Mouse (Mus musculus): ENCODE results near the gene Glp2r. TPM values are rescaled to one million over a fixed set of nuclear protein-coding genes. Genes with fewer than 3 reads are reported as not detected.

Glp2r gene
- not detected in 2 replicates for polyA plus RNA-seq (2016; fragmentation: Nextera tagmentation; extraction: Ambion mirVana)

DNA sequence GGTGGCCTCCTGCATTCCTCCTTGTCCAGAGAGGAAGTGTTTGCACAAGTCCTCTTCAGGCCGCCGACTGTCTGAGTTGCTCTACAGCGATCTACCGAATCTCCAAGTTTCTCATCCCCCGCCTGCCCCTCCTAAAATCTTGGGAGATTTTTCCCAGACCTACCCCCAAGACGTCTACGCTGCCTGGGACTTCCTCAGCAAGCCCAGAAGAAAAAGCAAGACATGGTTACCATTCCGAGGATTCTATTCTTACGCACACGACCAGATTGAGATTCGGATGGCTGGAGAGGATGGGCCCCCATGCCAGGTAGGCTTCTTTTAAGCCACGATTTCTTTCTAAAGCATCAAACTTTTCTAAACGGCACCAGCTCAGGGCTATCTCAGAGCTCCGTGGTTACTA, at the start of gene Glp2r:
Gene Glp2r, minus strand, starts transcription at position 101 of the 400 bp plus-strand sequence.
- Histone ChIP-seq H3K9me3 (no peaks in the 10 kb centered on the region), H3K4me1 (no peaks in the 10 kb centered on the region), H3K27ac (replicated peaks) (no peak within 1 kb of the TSS), H3K4me3 (no peak within 1 kb of the TSS), H3K27me3 (no peaks in the 10 kb centered on the region), H3K4me2 (replicated peaks) (no peak within 1 kb of the TSS), H3K36me3 (no peaks in the 10 kb centered on the region), H3K9ac (replicated peaks) (no peak within 1 kb of the TSS)
- ATAC-seq (ENCODE audit: low FRiP score, low read depth), result no peak
- WGBS, result 85% methylated on average over 14 of the region's 14 CpGs

DNA sequence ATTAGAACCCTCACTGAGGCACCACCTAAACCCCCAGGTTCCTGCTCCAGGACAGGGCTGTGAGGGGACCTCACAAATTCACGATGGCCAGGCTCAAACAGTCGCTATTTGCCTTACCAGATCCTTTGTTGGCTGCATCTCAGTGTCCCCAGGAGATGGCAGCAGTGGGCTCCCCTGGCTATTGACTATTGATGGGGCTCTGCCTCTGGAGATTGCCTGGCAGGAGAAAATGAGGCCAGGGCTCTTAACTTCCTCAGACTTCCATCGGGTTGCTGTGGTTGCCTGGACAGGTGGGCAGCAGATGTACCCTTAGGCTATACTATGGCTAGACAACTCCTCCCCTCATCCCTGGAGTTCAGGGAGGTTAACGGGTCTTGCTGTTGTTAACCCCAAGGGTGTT, 49.3 kb upstream of the Glp2r start:
- H3K27me3 ChIP-seq, result no peaks in the 10 kb centered on the region
- H3K4me2 ChIP-seq (replicated peaks), result no peak overlapping the region
- H3K9me3 ChIP-seq, result no peaks in the 10 kb centered on the region
- no peak for ATAC-seq (ENCODE audit: low FRiP score, low read depth)
- WGBS, result 30% methylated on average over 4 of the region's 4 CpGs
- H3K4me1 ChIP-seq, result peaks cover 3% of the 10 kb centered on the region; the same call in 1 of the 2 replicates
- no peaks in the 10 kb centered on the region for H3K36me3 ChIP-seq
- H3K27ac ChIP-seq (replicated peaks), result no peak overlapping the region
- H3K4me3 ChIP-seq, result no peak overlapping the region
- no peak overlapping the region for H3K9ac ChIP-seq (replicated peaks)

DNA sequence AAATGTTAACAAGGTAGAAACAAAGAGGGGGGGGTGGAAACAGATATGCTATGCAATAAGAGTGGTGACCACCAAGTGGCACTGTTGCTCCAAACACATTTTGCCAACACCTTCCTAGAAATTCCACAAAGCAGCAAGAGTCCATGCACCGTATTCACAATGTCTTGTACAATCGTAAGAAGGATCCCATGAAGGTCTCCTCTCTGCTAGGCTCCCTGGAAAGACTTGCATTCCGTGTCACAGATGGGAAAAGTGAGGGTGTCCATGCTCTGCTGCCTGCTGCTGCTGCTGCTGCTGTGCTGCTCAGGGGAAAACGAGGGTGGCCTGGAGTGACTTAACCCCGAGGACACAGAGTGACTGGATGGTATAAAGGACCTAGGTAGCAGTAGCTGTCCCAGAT, 48.7 kb upstream of the Glp2r start:
- 17% methylated on average over 5 of the region's 5 CpGs for WGBS
- Histone ChIP-seq H3K4me2 (replicated peaks) (peak overlapping the region; percentile 34), H3K36me3 (no peaks in the 10 kb centered on the region), H3K4me3 (no peak overlapping the region), H3K27me3 (no peaks in the 10 kb centered on the region), H3K4me1 (peaks cover 3% of the 10 kb centered on the region; the same call in 1 of the 2 replicates), H3K27ac (replicated peaks) (no peak overlapping the region), H3K9me3 (no peaks in the 10 kb centered on the region), H3K9ac (replicated peaks) (no peak overlapping the region)
- no peak for ATAC-seq (ENCODE audit: low FRiP score, low read depth)

DNA sequence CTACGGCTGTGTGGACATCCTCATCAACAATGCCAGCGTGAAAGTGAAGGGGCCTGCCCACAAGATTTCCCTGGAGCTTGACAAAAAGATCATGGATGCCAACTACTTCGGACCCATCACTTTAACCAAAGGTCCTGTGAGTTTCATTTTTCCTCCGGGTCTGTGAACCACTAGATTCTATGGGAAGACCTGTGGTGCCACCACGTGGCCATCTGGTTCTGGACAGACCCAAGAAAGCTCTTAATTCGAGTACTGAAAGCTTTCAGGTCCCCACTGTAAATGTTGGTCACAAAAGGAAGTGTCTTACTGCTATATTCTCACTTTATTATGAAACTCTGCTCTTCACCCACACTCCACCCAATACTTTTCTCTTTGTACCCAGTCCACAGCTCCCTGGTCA, 40.6 kb upstream of the Glp2r start:
- Histone ChIP-seq H3K9me3 (no peaks in the 10 kb centered on the region), H3K4me3 (no peak overlapping the region), H3K36me3 (no peaks in the 10 kb centered on the region), H3K4me1 (no peaks in the 10 kb centered on the region), H3K4me2 (replicated peaks) (no peak overlapping the region), H3K9ac (replicated peaks) (no peak overlapping the region), H3K27ac (replicated peaks) (no peak overlapping the region), H3K27me3 (no peaks in the 10 kb centered on the region)
- ATAC-seq (ENCODE audit: low FRiP score, low read depth), result no peak
- 76% methylated on average over 6 of the region's 6 CpGs for WGBS

DNA sequence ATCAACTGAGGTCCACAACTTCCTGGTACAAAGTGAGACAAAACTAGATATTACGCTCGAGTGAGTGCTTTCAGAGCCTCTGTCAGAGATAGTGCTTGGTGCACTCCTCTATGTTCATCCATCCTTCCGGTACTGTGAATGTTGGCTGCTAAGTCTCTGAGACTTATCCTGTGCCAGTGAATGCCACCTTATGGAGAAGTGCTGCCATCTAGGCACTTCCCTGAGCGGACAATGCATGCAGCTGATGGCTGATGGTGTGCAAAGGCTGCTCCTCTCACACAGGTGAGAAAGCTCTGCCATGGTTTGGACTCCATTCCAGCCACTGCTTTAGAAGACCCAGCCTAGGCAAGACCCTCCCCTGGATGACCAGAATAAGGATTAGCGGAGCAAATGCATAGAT, 37.1 kb upstream of the Glp2r start:
- Histone ChIP-seq H3K27me3 (no peaks in the 10 kb centered on the region), H3K9me3 (no peaks in the 10 kb centered on the region), H3K36me3 (no peaks in the 10 kb centered on the region), H3K4me2 (replicated peaks) (no peak overlapping the region), H3K4me3 (no peak overlapping the region), H3K4me1 (no peaks in the 10 kb centered on the region), H3K27ac (replicated peaks) (no peak overlapping the region), H3K9ac (replicated peaks) (no peak overlapping the region)
- WGBS, result 80% methylated on average over 5 of the region's 5 CpGs
- ATAC-seq (ENCODE audit: low FRiP score, low read depth), result no peak

DNA sequence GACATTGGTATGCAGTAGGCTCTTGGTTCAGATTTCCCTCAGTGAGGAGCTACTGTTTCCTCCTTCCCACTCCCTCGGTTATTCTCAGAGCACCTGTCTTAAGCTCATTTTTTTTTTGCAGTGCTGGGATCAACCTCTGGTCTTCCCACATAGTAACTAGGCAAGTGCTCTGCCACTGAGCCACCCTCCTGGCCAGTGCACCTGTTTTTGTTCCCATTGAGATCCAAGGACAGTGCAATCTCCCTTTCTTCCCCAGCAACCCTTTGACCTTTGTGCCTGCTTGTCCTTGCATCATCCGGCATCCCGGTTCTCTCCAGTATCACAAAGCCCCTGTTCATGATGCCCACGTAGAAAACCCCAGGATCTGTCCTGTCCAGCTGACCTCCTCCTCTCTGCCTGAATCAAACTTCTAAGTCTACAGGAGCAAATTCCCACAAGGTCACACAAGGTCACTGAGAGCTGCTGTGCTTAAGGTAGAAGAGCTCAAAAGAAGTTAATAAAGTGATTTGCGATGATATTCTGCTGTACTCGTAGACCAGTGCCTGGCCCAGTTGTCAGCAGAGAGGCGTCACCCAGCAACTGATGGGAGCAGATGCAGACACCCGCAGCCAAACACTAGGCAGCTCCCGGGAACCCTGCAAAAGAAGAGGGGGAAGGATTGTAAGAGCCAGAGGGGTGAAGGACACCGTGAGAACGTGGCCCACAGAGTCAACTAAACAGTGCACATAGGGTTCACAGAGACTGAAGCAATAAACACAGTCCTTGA, 36.1 kb upstream of the Glp2r start:
- H3K4me2 ChIP-seq (replicated peaks), result no peak overlapping the region
- H3K9me3 ChIP-seq, result no peaks in the 10 kb centered on the region
- H3K4me3 ChIP-seq, result no peak overlapping the region
- no peaks in the 10 kb centered on the region for H3K4me1 ChIP-seq
- no peaks in the 10 kb centered on the region for H3K27me3 ChIP-seq
- H3K27ac ChIP-seq (replicated peaks), result no peak overlapping the region
- 86% methylated on average over 11 of the region's 11 CpGs for WGBS
- no peak for ATAC-seq (ENCODE audit: low FRiP score, low read depth)
- no peaks in the 10 kb centered on the region for H3K36me3 ChIP-seq
- no peak overlapping the region for H3K9ac ChIP-seq (replicated peaks)

DNA sequence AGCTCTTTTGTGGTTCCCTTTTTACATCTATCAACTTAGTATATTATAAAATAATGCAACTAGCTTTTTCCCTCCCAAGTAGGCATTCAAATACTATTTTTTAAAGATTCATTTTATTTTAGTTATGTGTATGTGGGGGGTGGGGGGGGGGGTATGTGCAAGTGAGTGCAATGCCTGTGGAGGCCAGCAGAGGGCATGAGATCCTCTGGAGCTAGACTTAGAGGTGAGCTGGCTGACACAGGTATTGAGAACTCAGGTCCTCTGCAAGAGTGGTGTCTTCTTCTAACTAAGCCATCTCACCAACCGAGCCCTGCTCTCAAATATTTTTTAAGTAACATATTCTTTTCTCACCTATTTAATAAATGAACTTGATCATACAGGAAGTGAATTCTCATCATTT, 34.6 kb upstream of the Glp2r start:
- Histone ChIP-seq H3K4me3 (no peak overlapping the region), H3K4me2 (replicated peaks) (no peak overlapping the region), H3K36me3 (no peaks in the 10 kb centered on the region), H3K27me3 (no peaks in the 10 kb centered on the region), H3K9me3 (no peaks in the 10 kb centered on the region), H3K9ac (replicated peaks) (no peak overlapping the region), H3K4me1 (no peaks in the 10 kb centered on the region), H3K27ac (replicated peaks) (no peak overlapping the region)
- ATAC-seq (ENCODE audit: low FRiP score, low read depth), result no peak
- 100% methylated on average over 1 of the region's 1 CpGs for WGBS

DNA sequence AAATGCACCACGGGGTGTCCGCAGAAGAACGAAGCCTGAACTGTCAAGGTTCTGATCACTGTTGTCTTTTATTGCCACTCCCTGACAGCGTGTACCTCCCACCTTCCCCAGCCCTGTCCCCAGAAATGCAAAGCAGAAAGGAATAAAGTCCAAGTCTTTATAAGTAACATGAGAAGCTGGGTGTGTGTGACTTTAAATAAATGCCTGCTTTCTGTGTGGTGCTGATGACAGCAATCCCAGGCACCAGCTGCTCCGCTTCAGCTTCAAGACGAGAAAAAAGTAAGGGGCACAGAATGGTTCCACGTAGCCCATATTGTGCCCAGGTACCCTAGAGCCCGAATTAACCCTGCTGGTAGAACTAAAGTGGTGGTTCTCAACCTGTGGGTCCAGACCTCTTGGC, 30.2 kb upstream of the Glp2r start:
- WGBS, result 88% methylated on average over 8 of the region's 8 CpGs
- Histone ChIP-seq H3K4me2 (replicated peaks) (no peak overlapping the region), H3K4me1 (no peaks in the 10 kb centered on the region), H3K27ac (replicated peaks) (no peak overlapping the region), H3K4me3 (no peak overlapping the region), H3K9me3 (no peaks in the 10 kb centered on the region), H3K27me3 (no peaks in the 10 kb centered on the region), H3K36me3 (no peaks in the 10 kb centered on the region), H3K9ac (replicated peaks) (no peak overlapping the region)
- no peak for ATAC-seq (ENCODE audit: low FRiP score, low read depth)

DNA sequence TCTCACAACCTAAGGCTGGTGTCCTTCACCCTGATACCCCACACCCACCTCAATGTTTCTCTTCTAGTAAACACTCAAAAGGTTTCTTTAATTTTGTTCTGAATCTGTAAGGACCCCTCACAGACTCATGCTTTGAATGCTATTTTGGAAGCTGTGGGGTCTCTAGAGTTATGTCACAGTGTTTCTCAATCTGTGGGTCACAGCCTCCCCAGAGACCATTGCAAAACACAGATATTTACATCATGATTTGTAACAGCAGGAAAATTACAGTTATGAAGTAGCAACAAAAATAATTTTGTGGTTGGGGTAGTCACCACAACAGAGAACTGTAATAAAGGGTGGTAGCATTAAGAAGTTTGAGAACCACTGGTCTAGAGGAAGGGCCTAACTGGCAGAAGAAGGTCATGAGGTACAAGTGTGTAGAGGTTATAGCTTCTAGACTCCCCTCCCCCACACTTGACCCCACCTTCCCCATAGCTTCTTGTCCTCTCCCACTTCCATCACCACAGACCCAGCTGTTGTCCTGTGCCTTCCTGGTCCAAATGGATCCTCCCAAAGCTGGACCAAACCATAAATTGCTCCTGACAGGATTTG, 29.3 kb upstream of the Glp2r start:
- no peaks in the 10 kb centered on the region for H3K27me3 ChIP-seq
- H3K9me3 ChIP-seq, result no peaks in the 10 kb centered on the region
- no peak for ATAC-seq (ENCODE audit: low FRiP score, low read depth)
- no peaks in the 10 kb centered on the region for H3K4me1 ChIP-seq
- no peak overlapping the region for H3K4me3 ChIP-seq
- H3K36me3 ChIP-seq, result no peaks in the 10 kb centered on the region
- no peak overlapping the region for H3K9ac ChIP-seq (replicated peaks)
- no peak overlapping the region for H3K4me2 ChIP-seq (replicated peaks)
- no peak overlapping the region for H3K27ac ChIP-seq (replicated peaks)

DNA sequence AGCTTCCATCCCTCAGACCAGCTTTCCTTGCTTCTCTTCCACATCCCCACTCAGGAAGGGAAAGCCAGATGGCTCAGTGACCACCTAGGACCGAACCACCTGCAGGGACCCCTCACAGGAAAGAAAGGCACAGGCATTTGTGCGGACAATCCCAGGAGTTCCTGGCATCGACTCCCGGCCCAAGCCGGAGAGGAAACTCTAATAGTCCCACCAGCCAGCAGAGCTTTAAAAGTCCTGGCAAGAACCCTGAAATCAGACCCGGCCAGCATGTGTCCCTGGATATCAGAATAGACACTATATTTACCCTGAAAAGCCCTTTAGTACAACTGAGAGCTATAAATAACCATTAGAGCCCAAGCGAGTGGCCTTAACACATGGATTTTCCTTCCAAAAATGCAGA, 27.0 kb upstream of the Glp2r start, which contains the start of gene Dhrs7c:
Gene Dhrs7c, plus strand, starts transcription at position 257 of the 400 bp plus-strand sequence.
- no peak within 1 kb of the TSS for H3K27ac ChIP-seq (replicated peaks)
- H3K9me3 ChIP-seq, result no peaks in the 10 kb centered on the region
- no peak within 1 kb of the TSS for H3K4me3 ChIP-seq
- ATAC-seq (ENCODE audit: low FRiP score, low read depth), result no peak
- H3K4me2 ChIP-seq (replicated peaks), result no peak within 1 kb of the TSS
- H3K36me3 ChIP-seq, result no peaks in the 10 kb centered on the region
- H3K9ac ChIP-seq (replicated peaks), result no peak within 1 kb of the TSS
- H3K27me3 ChIP-seq, result no peaks in the 10 kb centered on the region
- WGBS, result 82% methylated on average over 7 of the region's 7 CpGs
- H3K4me1 ChIP-seq, result no peaks in the 10 kb centered on the region

DNA sequence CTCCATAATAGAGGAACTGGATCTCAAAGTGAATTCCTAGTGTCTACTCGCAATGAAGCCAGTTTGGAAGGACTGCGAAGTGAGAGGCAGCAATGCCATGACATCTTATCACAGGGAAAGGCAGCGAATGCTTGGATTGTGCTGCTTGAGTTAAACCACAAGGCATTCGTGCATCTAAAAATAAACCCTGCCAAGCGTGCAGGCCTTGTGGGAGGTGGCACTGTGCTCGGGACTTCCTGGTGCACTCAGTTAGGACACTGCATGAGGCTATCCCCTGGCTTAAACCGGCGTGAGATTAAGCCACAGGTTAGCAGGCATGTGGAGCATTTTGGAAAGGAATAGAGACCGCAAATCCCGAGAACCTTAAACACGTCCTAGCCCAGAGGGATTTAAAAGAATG, 19.2 kb upstream of the Glp2r start:
- Histone ChIP-seq H3K9me3 (no peaks in the 10 kb centered on the region), H3K36me3 (no peaks in the 10 kb centered on the region), H3K27me3 (no peaks in the 10 kb centered on the region), H3K27ac (replicated peaks) (no peak overlapping the region), H3K4me3 (no peak overlapping the region), H3K4me2 (replicated peaks) (no peak overlapping the region), H3K4me1 (no peaks in the 10 kb centered on the region), H3K9ac (replicated peaks) (no peak overlapping the region)
- ATAC-seq (ENCODE audit: low FRiP score, low read depth), result no peak
- WGBS, result 85% methylated on average over 11 of the region's 11 CpGs

DNA sequence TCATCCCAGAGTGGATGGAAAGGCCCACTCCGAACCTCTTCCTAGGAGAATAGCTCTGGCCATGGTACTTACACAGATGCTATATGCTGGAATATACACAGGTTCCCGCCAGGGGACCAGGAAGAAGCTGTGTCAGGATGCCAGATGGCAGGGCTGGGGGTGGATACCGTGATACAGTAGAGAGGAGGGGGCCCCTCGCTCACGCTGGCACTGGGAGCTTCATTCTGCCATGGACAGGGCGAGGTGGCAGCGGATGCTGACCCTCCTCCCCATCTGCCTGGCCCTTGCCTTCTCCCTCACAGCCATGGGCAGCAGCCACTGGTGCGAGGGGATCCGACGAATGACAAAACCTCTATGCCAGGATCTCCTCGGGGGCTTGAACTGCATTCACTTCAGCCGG, 3.4 kb upstream of the Glp2r start, which contains the start of gene Gsg1l2:
Gene Gsg1l2, plus strand, starts transcription at position 230 of the 400 bp plus-strand sequence.
- Histone ChIP-seq H3K9me3 (no peaks in the 10 kb centered on the region), H3K36me3 (no peaks in the 10 kb centered on the region), H3K27me3 (no peaks in the 10 kb centered on the region), H3K4me1 (no peaks in the 10 kb centered on the region), H3K4me3 (no peak within 1 kb of the TSS), H3K9ac (replicated peaks) (no peak within 1 kb of the TSS), H3K4me2 (replicated peaks) (no peak within 1 kb of the TSS), H3K27ac (replicated peaks) (no peak within 1 kb of the TSS)
- no peak for ATAC-seq (ENCODE audit: low FRiP score, low read depth)
- WGBS, result 89% methylated on average over 12 of the region's 12 CpGs
